Mouse (Mus musculus) heart, postnatal 14 days (tissue): ENCODE data around the gene Unkl. TPM values are rescaled to one million over a fixed set of nuclear protein-coding genes. Genes with fewer than 3 reads are reported as not detected.
A peak's percentile ranks its signal among the peaks of the same experiment; 100 is the strongest.

ENCODE experiments used
- DNase-seq, 2 experiments: peaks; one replicate each; pipeline ENCODE4 v3.0.0; 2021 to 2022
- intact Hi-C: fragments of 180-260 bp; cut with DNase I; formaldehyde crosslinking; loops from one replicate; pipeline ENCODE4 v1.15.1; 2025
- microRNA-seq, 2 experiments: library from miRNA; unstranded; fragments of <30 nt; microRNA quantifications; one replicate each; pipeline ENCODE4 v1.2.0; 2021 to 2022
- total RNA-seq, 2 experiments: library from RNA; stranded (reverse); gene quantifications; 2 replicates each; pipeline ENCODE4 v1.2.3; 2021

Unkl gene
- total RNA-seq, 2 experiments from 2014 or later: 10.8 to 10.9 TPM

DNA sequence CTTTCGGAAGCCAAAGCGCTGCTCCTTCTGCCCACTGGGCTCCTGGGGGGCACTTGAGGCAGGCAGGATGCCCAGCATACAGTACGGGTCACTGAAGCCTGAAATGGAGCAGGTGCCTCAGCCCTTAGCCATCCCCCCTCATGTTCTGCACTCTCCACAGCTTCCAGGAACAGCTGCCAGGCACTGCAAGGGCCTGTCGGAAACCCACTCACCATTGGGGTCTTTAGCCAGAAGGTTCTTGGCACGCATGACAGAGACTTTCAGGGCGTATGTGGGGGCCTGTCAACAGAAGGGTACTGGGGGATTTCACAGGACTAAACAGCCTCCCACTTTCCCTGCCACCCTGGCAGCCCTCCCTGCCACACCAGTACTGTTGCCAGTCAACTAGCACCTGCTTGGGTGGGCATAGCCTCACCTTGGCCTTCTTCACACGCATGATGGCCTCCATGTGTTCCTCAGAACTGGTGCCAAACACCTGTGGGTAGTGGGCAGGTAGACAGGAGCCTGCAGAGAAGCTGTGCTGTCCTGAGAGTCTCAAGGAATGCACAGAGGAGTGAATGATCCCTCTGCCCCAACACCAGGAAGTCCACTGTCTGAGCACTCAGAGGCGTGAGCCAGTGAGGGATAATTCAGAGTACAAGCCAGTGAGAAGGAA is 62.1 kb downstream of the Unkl start:
- intact Hi-C loops: no loop called here
- DNase-seq: no peak

DNA sequence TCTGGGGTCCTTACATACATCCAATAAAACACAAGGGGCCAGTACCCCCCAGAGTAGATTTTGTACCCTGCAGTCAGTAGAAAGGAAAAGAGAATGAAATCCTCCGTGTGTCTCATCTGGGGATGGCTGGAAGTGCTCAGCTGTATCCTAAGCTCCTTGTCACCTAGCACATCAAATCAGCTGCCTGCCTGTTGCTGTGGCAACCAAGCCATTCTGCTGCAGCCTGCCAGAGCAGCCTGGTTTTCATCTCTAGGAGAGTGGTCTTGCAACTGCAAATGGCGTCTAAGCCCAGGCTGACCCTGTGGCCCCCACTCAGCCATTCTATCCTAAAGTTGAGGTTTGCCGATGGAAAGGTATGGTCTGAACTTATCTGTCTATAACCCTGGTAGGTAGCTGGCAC is 64.4 kb downstream of the Unkl start:
- DNase-seq: no peak
- intact Hi-C loops: no loop called here

DNA sequence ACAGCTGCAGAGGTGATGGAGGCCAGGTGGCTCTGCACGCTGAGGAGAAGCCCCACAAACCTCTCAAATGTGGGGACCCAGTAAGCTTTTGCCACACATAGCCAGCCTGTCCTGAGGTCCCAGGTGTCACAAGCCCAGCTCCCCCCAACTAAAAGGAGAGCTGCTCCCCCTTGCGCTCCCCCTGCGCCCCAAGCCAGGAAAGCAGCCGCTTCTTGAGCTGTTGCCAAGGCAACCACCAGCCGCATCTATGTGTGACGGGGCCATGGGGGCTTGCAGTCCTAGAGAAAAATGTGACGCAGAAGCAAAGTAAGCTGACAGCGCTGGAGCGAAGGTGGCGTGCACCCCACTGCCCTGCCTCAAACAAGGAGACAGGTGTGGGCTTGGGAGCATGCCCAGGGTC is 65.6 kb downstream of the Unkl start:
- intact Hi-C loops: no loop called here
- no peak for DNase-seq

DNA sequence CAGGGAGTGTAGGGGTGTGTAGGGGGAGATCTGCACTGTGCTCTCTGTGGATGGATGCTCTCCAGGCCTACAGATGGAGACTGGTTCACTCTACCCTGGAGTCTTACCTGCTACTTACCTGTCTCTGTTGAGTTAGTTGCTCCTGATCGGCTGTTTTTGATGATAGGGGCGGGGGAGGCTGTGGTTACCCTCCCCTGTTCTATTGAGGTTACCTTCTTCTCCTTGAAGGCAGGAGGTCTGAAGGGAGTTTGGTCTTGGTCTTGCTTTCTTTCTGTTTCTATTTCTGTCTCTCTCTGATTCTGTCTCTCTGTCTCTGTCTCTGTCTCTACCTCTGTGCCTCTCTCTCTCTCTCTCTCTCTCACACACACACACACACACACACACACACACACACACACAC is 66.9 kb downstream of the Unkl start:
- intact Hi-C loops: no loop called here
- DNase-seq: no peak

DNA sequence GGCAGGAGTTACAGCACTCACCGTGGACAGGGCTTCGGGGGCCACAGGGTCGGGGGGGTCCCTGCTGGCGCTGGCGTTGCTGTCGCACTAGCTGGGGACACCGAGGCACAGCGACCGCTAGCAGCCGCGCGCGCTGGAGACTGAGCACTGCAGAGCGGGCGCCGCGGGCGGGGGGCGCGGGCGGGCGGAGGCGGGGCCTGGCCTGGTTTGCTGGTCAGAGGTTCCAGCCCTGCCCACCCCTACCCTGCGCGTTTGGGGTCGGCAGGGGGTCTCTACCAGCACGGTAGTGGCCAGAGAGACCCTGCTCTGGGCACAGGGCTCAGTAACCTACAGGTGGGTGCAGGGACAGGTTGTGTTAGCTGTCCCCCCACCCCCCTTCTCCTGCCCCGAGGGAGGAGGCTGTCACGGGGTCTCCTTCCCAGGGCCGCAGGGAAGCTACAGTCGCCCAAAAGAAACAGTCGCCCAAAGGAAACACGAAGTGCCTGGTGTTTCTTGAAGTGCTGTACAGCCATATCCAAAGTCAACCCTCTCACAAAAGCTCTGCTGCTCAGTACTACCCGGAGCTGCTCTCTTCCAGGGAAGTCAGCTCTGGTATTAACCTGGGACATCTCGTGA is 68.0 kb downstream of the Unkl start, which contains the start of gene Baiap3:
Baiap3 (minus strand) TSS at position 225 of the 615 bp plus-strand sequence.
- intact Hi-C loops: no loop called here
- DNase-seq: no peak

DNA sequence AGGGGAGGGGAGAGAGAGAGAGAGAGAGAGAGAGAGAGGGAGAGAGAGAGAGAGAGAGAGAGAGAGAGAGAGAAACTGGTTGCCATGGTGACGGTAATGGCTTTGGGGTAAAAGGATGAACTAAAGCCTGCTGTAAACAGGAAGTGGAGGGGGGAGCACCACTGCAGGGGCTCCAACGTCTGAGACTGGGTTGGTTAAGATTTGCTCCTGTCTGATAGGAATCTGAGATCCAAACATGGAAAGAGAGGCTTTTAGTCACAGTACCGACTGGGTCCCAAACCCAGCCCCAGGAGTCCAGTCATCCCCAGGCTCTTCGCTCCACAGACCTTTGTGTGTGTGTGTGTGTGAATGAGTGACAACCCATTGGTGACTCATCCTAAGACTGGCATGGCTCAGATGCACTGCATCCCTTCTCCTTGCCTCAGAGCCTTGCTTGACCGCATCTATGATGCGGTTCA is 69.6 kb downstream of the Unkl start:
- DNase-seq: no peak
- intact Hi-C loops: no loop called here

DNA sequence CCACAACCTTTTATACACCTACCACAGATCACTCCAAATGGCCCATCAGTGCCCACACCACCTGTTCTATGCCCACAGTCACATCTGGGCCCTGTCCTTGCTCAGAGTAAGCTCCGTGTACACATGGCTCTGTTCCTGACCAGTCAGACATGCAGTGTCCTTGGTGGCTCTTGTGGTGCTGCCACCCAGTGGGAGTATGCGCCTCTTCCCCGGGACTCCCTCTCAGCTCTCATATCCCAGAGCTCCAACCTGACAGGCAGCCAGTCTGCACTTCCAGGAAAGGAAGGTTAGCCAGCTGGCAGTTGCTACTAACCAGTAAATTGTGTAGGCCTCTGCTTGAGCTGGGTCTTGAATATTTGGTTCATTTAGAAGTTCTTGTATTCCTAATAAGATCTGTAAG is 76.3 kb downstream of the Unkl start:
- peak; percentile 45 to 72 for DNase-seq
- intact Hi-C loops: no loop called here

DNA sequence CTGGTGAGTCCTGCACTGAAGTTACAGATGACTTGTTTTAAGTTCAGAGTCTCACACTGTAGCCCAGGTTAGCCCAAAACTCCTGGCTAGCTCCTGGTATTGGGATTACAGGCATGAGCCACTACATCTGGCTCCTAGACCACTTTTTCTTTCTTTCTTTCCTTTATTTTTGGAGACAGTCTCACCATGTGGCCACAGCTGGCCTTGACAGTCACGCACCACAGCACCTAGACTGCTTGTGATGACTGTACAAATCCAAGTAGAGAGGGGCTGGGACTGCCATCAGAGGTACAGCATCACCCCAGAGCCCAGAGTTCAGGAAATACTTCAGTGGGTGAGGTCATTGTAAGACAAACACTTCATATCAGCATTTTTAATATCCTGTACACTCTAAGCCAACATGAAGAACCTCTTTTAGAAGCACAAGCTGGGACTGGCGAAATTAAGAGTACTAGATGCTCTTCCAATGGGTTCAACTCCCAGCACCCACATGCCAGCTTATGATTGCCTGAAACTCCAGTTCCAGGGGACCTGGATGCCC is 82.7 kb downstream of the Unkl start:
- intact Hi-C loops: loop anchor here (5.0 to 10.0 kb wide), 3 partner anchors 84 to 336 kb away; partner anchors contain the start of genes Mapk8ip3 and Unkl
- no peak for DNase-seq

DNA sequence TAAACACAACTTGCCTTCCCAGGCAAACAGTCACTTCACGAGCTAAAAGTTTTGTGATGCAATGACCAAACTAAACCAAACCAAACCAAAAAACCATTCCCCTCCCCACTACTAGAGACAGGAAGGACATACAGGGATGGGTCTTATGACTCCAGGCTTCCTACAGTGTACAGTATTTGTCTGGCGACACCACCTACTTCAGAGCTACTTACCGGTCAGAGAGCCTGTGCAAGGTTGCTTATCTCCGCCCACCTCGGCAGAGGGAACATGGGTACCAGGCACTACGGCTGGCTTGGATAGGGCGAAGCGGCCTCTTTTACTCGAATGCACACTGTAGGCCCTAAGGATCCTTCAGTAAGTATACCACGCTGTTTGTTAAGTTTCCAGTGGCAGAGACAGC is 84.1 kb downstream of the Unkl start:
- no peak for DNase-seq
- intact Hi-C loops: loop anchor here (5.0 to 10.0 kb wide), 3 partner anchors 85 to 338 kb away; partner anchors contain the start of genes Mapk8ip3 and Unkl

DNA sequence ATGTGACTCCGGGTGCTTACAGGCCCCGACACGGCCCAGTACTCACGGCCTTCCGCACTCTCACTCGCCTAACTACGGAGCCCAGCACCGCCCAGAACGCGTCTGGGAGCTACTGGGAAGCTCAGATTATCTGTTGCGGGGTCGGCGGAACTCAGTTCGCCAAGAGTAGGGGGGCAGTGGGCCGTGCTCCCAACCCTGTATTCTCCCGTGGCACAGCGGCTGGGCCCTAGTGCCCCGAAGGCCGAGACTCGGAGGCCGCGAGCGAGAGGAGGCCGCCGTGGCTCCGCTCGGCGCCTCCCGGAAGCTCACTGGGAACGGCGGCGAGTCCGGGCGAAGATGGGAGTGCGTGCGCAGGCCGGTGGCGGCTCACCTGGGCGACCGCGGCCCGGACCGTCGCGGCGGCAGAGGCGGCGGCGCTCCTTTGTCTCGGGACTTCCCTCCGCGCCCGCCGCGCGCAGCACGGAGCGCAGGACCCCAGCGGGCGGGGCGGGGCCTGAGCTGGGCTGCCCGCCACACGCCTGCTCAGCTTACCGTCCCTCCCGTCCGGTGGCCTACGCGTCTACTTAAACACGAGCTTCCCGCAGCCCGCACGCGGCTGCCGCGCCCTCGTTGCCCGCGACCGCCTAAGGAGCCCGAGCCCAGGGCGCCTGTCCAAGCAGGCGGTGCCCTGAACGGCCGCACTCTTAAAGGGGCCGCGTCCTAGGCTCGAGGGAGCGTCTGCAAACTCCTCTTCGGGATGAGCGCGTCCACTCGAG is 84.9 kb downstream of the Unkl start:
- intact Hi-C loops: loop anchor here (5.0 to 10.0 kb wide), 3 partner anchors 86 to 338 kb away; partner anchors contain the start of genes Mapk8ip3 and Unkl

DNA sequence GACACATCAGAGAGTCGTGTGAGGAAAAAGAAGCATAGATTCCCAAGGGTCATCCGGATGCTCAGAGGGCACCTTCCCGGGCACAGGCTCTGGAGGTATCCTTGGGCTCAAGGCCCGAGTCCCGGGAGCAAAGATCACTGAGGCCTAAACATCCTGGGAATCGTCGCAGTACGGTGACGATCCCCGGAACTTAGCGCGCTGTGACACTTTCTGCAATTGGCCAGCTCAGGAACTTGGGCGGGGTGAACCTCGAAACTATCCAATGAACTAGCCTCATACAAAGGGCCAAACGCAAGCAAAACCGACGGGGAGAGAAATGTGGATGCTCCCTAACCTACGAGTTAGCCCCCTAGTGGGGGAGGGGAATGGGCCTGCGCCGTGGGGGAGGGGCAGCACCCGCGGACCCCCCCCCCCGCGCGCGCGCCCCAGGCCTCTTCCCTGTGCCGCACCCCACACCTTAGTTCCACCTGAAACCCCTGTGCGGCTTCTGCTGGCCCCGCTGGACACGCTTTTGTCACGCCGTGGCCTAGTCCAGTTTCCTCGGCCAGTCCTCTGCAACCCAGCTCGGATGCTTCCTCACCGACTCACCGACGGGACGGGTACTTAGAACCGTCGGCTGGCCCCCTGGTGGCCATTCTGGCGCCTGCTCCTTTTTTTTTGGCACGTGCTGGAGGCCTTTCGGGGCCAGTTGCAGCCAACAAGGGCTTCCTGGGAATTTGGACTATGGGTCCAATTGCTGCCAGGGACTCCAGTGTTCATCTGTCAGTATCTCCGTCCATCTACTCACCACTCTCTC is 85.7 kb downstream of the Unkl start:
- peak; percentile 95 for DNase-seq
- intact Hi-C loops: loop anchor here (5.0 to 10.0 kb wide), 3 partner anchors 87 to 339 kb away; partner anchors contain the start of genes Mapk8ip3 and Unkl

More for the DNA sequence above, 84.9 kb downstream of the Unkl start:
- DNase-seq: peak; percentile 89

DNA sequence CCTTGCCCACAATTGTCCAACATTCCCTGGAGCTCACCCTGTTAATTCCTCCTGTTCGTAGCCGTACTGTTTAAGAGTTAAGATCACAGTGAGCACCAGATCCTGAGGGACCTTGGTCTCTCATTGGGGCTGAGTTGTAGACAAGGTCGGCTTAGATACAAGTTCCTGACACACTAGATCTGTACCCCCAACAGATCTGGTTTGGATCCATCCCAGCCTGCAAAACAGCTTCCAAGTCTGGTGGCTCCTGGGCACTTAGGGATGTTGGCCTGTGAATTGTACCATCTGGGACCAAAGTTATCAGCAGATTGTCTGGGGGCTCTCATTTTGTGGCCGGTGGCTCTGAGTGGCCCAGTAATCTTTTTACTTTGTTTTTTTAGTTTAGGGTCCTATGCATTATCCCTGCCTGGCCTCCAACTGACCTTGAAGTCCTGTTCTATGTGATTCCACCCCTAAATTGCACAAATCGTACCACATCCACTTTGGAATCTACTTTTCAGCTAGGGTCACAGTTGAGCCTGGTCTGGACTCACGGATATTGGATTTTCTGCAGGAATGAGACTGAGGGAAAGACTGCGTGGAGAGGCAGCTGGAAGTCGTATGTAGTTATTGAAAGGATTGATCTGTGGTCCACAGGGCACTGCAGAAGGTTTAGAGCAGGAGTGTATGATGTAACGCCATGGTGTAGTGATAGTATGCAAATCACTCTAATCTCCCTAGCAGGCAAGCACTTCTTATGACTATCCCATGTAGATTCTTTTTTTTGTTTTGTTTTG is 86.6 kb downstream of the Unkl start, which contains the start of gene Ube2i:
Ube2i (minus strand) TSS at position 52 of the 776 bp plus-strand sequence.
- intact Hi-C loops: loop anchor here (5.0 to 10.0 kb wide), 3 partner anchors 87 to 340 kb away; partner anchors contain the start of genes Mapk8ip3 and Unkl
- DNase-seq: no peak

DNA sequence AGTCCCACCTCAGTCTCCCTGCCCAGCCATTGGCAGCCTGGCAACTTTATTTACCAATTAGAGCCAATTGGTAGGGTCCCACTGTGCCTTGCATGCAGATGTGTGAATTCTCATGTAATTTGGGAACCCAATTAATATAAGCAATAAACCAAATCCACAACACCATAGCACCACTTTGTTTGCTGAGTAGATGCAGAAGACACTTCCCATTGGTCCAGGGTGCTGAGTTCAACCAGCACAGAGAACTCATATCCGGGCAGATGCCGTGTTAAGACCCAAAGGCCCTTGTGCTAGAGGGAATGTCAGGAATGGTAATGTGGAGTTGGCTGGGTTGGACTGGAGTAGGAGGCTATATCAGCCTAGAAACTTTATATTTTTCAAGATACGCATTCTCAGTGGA is 87.6 kb downstream of the Unkl start:
- intact Hi-C loops: loop anchor here (10.0 kb wide), 1 partner anchor 341 kb away; the partner anchor contains the start of gene Mapk8ip3

DNA sequence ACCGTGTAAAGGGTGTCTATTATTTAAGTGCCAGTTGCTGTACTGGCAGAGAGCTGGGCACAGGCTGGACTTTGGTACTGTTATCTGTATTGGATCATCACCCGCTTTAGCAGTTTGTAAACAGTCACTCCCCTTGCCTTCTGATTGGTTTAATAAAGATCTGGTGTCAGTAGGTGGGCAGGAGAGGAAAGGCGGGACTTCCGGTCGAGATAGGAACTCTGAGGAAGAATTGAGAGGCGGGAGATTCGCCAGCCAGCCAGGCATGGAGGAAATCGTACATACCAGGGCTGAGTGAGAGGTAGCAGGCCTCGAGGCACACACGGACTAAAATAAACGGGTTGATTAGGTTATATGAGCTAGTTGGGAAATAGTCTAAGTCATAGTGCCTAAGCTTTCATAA is 93.9 kb downstream of the Unkl start:
- intact Hi-C loops: no loop called here
- DNase-seq: peak; percentile 29 to 42

More for the DNA sequence above, 87.6 kb downstream of the Unkl start:
- no peak for DNase-seq

Small RNAs within 50 kb of the gene (microRNA-seq; reads per million reads assigned to microRNA genes)
- 0.54 to 65.7 reads per million in 2 experiments for gene Mir3547

Other genes with a start within 250 kb of the Unkl start
- gene Jpt2, start 227.7 kb upstream of the Unkl start, total RNA-seq: 10 to 100 TPM in 1 of 2 experiments, 1 to 10 TPM in 1; 7.5 to 11.1 TPM
- gene Cramp1l, start 172.6 kb upstream of the Unkl start, total RNA-seq: 10 to 100 TPM; 14.5 to 14.6 TPM
- 1 to 10 TPM; 6.3 to 7.3 TPM for gene Ift140, start 172.3 kb upstream of the Unkl start, total RNA-seq
- 10 to 100 TPM; 35.5 to 39.1 TPM for gene Tmem204, start 104.8 kb upstream of the Unkl start, total RNA-seq
- gene Telo2, start 72.4 kb upstream of the Unkl start, total RNA-seq: 10 to 100 TPM; 11.2 to 13.3 TPM
- gene Ptx4, start 67.6 kb upstream of the Unkl start, total RNA-seq: 1 to 10 TPM; 4.6 to 7.2 TPM
- 10 to 100 TPM; 27.5 to 28.9 TPM for gene Clcn7, start 55.0 kb upstream of the Unkl start, total RNA-seq
- not detected for gene Ccdc154, start 25.9 kb upstream of the Unkl start, total RNA-seq
- gene Gm38655, start 12.9 kb upstream of the Unkl start, total RNA-seq: not detected
- gene BC003965, start 3.8 kb upstream of the Unkl start, total RNA-seq: 10 to 100 TPM; 19.2 to 22.0 TPM
- 10 to 100 TPM; 13.1 to 14.3 TPM for gene Gnptg, start 51.7 kb downstream of the Unkl start, total RNA-seq
- gene Tsr3, start 51.8 kb downstream of the Unkl start, total RNA-seq: 10 to 100 TPM in 1 of 2 experiments, 1 to 10 TPM in 1; 9.3 to 10.2 TPM
- gene Baiap3, start 68.0 kb downstream of the Unkl start, total RNA-seq: under 1 TPM; 0.17 to 0.63 TPM
- gene Ube2i, start 86.2 kb downstream of the Unkl start, total RNA-seq: 100 to 1,000 TPM; 119 to 121 TPM
- under 1 TPM; 0.53 to 0.54 TPM for gene Prss34, start 110.0 kb downstream of the Unkl start, total RNA-seq
- not detected for gene Prss28, start 120.2 kb downstream of the Unkl start, total RNA-seq
- not detected for gene Prss29, start 130.3 kb downstream of the Unkl start, total RNA-seq
- gene Tpsab1, start 157.2 kb downstream of the Unkl start, total RNA-seq: 1 to 10 TPM; 2.3 to 2.6 TPM
- gene Tpsb2, start 177.9 kb downstream of the Unkl start, total RNA-seq: 1 to 10 TPM; 5.2 to 5.7 TPM
- not detected for gene Tpsg1, start 180.9 kb downstream of the Unkl start, total RNA-seq
- gene Cacna1h, start 245.4 kb downstream of the Unkl start, total RNA-seq: 1 to 10 TPM; 4.9 to 8.1 TPM